Mouse (Mus musculus): ENCODE data around the gene Vmn1r28. TPM values are rescaled to one million over a fixed set of nuclear protein-coding genes. Genes with fewer than 3 reads are reported as not detected.

The Vmn1r28 gene
- polyA plus RNA-seq, 1 experiment from 2014 or later, result not detected

Other genes with a start within 250 kb of the Vmn1r28 start
- gene Vmn1r26, start 246.9 kb upstream of the Vmn1r28 start, polyA plus RNA-seq (2014; fragmentation: Nextera tagmentation; extraction: Ambion mirVana), result not detected in 2 replicates
- not detected in 2 replicates for gene Vmn1r27, start 43.2 kb upstream of the Vmn1r28 start, polyA plus RNA-seq (2014; fragmentation: Nextera tagmentation; extraction: Ambion mirVana)
- gene Vmn1r29, start 39.5 kb downstream of the Vmn1r28 start, polyA plus RNA-seq (2014; fragmentation: Nextera tagmentation; extraction: Ambion mirVana), result not detected in 2 replicates
- gene Vmn1r30, start 181.3 kb downstream of the Vmn1r28 start, polyA plus RNA-seq (2014; fragmentation: Nextera tagmentation; extraction: Ambion mirVana), result not detected in 2 replicates
- gene Vmn1r31, start 213.3 kb downstream of the Vmn1r28 start, polyA plus RNA-seq (2014; fragmentation: Nextera tagmentation; extraction: Ambion mirVana), result not detected in 2 replicates

Data from embryonic facial prominence, embryonic 11.5 days (tissue).